Mouse (Mus musculus) embryonic facial prominence, embryonic 13.5 days (tissue): Measurements from ENCODE around the gene Hoxa7. TPM values are rescaled to one million over a fixed set of nuclear protein-coding genes. Genes with fewer than 3 reads are reported as not detected.
A peak's percentile ranks its signal among the peaks of the same experiment; 100 is the strongest.

ENCODE experiments used
- ATAC-seq: fragments of 200-750 bp; cut with Nextera tagmentation; 2 replicates; pipeline ENCODE4 v1.8.0; 2017; ENCODE audit warnings: low read depth; ENCODE audit not compliant: insufficient number of reproducible peaks, insufficient read depth, low FRiP score, low TSS enrichment
- H3K27ac ChIP-seq: fragments of 300-500 bp; sonication (generic); 2 replicates; pipeline ENCODE4 v1.5.1; 2015; ENCODE audit warnings: moderate library complexity, mild to moderate bottlenecking, inconsistent platforms
- H3K27me3 ChIP-seq: fragments of 300-500 bp; sonication (generic); 2 replicates; pipeline ENCODE4 v1.6.1; 2015; ENCODE audit warnings: mild to moderate bottlenecking, inconsistent platforms
- H3K36me3 ChIP-seq: fragments of 300-500 bp; sonication (generic); 2 replicates; pipeline ENCODE4 v1.6.1; 2015; ENCODE audit warnings: mild to moderate bottlenecking, inconsistent platforms
- H3K4me1 ChIP-seq: fragments of 300-500 bp; sonication (generic); 2 replicates; pipeline ENCODE4 v1.6.1; 2015; ENCODE audit warnings: inconsistent platforms
- H3K4me2 ChIP-seq: fragments of 300-500 bp; sonication (generic); 2 replicates; pipeline ENCODE4 v1.6.1; 2015; ENCODE audit warnings: moderate library complexity, mild to moderate bottlenecking, inconsistent platforms
- H3K4me3 ChIP-seq: fragments of 300-500 bp; sonication (generic); 2 replicates; pipeline ENCODE4 v1.5.1; 2015; ENCODE audit warnings: mild to moderate bottlenecking, inconsistent platforms
- H3K9ac ChIP-seq: fragments of 300-500 bp; sonication (generic); 2 replicates; pipeline ENCODE4 v1.6.1; 2015; ENCODE audit warnings: mild to moderate bottlenecking, inconsistent platforms
- H3K9me3 ChIP-seq: fragments of 300-500 bp; sonication (generic); 2 replicates; pipeline ENCODE4 v1.6.1; 2016; ENCODE audit warnings: inconsistent platforms
- WGBS: fragments of 180-500 bp; shearing (Covaris S2); methylation state at CpG from one replicate; pipeline ENCODE4 v1.1.7; 2015; ENCODE audit warnings: mixed read lengths; 5-methylcytosine and 5-hydroxymethylcytosine counted together
- polyA plus RNA-seq: library from polyadenylated mRNA; unstranded; fragments of >200 nt; fragmentation: Nextera tagmentation; extraction: Ambion mirVana; gene quantifications from 2 replicates; pipeline ENCODE4 v1.2.1, GENCODE M21; 2015

Hoxa7 gene
- polyA plus RNA-seq, 1 experiment from 2014 or later = not detected

GRCm38 (mm10) chr6:52190906-52191810 lies 30.5 kb downstream of the Hoxa7 start, which contains the start of gene Hoxa4:
TSS of gene Hoxa4 (minus strand) at chr6:52191753.
- Histone ChIP-seq H3K4me2 (peak within 1 kb of the TSS; percentile 76), H3K27ac (no peak within 1 kb of the TSS), H3K4me3 (peak within 1 kb of the TSS; percentile 47), H3K36me3 (no peaks in the 10 kb centered on the region), H3K27me3 (peaks cover 100% of the 10 kb centered on the region), H3K9me3 (no peaks in the 10 kb centered on the region), H3K9ac (no peak within 1 kb of the TSS), H3K4me1 (peaks cover 11% of the 10 kb centered on the region; the same call in 1 of the 2 replicates)
- ATAC-seq = no peak
- 2% methylated on average over 90 of the region's 102 CpGs for whole genome bisulfite sequencing

DNA sequence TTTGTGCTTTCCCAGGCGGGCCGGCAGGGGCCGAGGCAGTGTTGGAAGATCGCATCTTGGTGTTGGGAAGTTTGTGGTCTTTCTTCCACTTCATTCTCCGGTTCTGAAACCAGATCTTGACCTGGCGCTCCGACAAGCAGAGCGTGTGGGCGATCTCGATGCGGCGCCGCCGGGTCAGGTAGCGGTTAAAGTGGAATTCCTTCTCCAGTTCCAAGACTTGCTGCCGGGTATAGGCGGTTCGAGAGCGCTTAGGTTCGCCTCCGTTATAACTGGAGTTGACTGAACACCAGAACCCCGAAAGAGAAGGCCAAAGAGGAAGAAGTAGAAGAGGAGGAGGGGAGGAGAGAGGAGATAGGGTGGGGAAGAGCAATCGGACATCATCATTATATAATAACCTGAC lies 31.2 kb downstream of the Hoxa7 start:
- Histone ChIP-seq H3K4me3 (no peak overlapping the region), H3K4me1 (peaks cover 11% of the 10 kb centered on the region; the same call in 1 of the 2 replicates), H3K36me3 (no peaks in the 10 kb centered on the region), H3K4me2 (no peak overlapping the region), H3K27me3 (peaks cover 100% of the 10 kb centered on the region), H3K9ac (no peak overlapping the region), H3K9me3 (no peaks in the 10 kb centered on the region), H3K27ac (no peak overlapping the region)
- no peak for ATAC-seq
- WGBS = 2% methylated on average over 23 of the region's 23 CpGs

DNA sequence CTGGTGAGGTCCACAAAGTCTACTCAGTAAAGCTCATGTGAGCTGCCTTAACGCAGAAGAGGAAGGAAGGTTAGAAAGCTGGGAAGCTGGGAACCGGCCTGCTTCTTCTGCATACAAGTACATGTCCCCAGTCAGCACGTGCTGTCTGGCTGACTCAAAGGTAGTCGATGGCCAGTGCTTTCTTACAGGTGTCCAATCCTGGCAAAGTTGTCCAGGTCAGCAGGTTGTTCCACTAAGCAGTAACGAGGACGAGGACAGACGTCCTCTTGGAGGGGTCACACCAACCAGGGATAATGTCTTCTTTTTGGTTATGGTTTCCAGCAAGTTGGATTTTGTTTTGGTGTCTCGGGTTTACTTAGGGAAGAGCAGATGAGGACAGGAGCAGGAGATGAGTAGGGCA lies 31.7 kb downstream of the Hoxa7 start:
- peaks cover 100% of the 10 kb centered on the region for H3K27me3 ChIP-seq
- no peak overlapping the region for H3K27ac ChIP-seq
- H3K36me3 ChIP-seq = no peaks in the 10 kb centered on the region
- no peaks in the 10 kb centered on the region for H3K9me3 ChIP-seq
- no peak for ATAC-seq
- no peak overlapping the region for H3K4me2 ChIP-seq
- WGBS = 5% methylated on average over 8 of the region's 8 CpGs
- no peak overlapping the region for H3K4me3 ChIP-seq
- no peak overlapping the region for H3K9ac ChIP-seq
- H3K4me1 ChIP-seq = peaks cover 11% of the 10 kb centered on the region; the same call in 1 of the 2 replicates

GRCm38 (mm10) chr6:52189172-52189591 lies 32.5 kb downstream of the Hoxa7 start:
- peaks cover 100% of the 10 kb centered on the region for H3K27me3 ChIP-seq
- H3K4me3 ChIP-seq = no peak overlapping the region
- no peak overlapping the region for H3K4me2 ChIP-seq
- H3K4me1 ChIP-seq = peaks cover 11% of the 10 kb centered on the region; the same call in 1 of the 2 replicates
- H3K9me3 ChIP-seq = no peaks in the 10 kb centered on the region
- H3K9ac ChIP-seq = no peak overlapping the region
- WGBS = 8% methylated on average over 5 of the region's 5 CpGs
- no peak overlapping the region for H3K27ac ChIP-seq
- H3K36me3 ChIP-seq = no peaks in the 10 kb centered on the region
- ATAC-seq = no peak

GRCm38 (mm10) chr6:52186500-52186899 lies 35.2 kb downstream of the Hoxa7 start:
- Histone ChIP-seq H3K27me3 (peaks cover 100% of the 10 kb centered on the region), H3K4me2 (no peak overlapping the region), H3K4me3 (no peak overlapping the region), H3K27ac (no peak overlapping the region), H3K9me3 (no peaks in the 10 kb centered on the region), H3K36me3 (no peaks in the 10 kb centered on the region), H3K4me1 (peaks cover 6% of the 10 kb centered on the region; the same call in 1 of the 2 replicates), H3K9ac (no peak overlapping the region)
- no peak for ATAC-seq
- WGBS = 12% methylated on average over 1 of the region's 1 CpGs

DNA sequence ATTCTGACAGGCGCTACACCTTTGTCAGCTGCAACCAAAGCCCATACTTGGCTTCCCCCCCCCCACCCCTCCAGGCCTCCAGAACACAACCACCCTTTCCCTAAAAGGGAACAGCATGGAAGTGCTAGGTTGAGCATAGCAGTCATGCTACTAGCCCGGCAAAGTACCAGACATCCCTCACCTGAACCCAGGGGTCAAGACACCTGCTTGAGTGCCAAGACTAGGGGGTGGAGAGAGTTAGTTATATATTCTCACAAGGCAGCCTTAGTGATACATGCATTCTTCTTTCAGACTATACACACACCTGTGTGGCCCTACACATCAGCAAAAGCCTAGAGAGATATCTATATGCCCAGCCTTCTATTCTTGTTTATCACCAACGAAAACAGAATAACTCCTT lies 35.8 kb downstream of the Hoxa7 start:
- WGBS = 10% methylated on average over 3 of the region's 3 CpGs
- H3K4me1 ChIP-seq = no peaks in the 10 kb centered on the region; the same call in 1 of the 2 replicates
- no peak overlapping the region for H3K4me3 ChIP-seq
- no peak overlapping the region for H3K4me2 ChIP-seq
- no peak for ATAC-seq
- no peak overlapping the region for H3K9ac ChIP-seq
- H3K27me3 ChIP-seq = peaks cover 100% of the 10 kb centered on the region
- H3K36me3 ChIP-seq = no peaks in the 10 kb centered on the region
- H3K9me3 ChIP-seq = no peaks in the 10 kb centered on the region
- no peak overlapping the region for H3K27ac ChIP-seq

GRCm38 (mm10) chr6:52185222-52185621 lies 36.4 kb downstream of the Hoxa7 start:
- 1% methylated on average over 19 of the region's 19 CpGs for WGBS
- H3K4me1 ChIP-seq = no peaks in the 10 kb centered on the region
- H3K4me3 ChIP-seq = no peak overlapping the region
- no peaks in the 10 kb centered on the region for H3K9me3 ChIP-seq
- no peak for ATAC-seq
- H3K9ac ChIP-seq = no peak overlapping the region
- no peak overlapping the region for H3K27ac ChIP-seq
- peaks cover 100% of the 10 kb centered on the region for H3K27me3 ChIP-seq
- no peaks in the 10 kb centered on the region for H3K36me3 ChIP-seq
- H3K4me2 ChIP-seq = no peak overlapping the region

GRCm38 (mm10) chr6:52184668-52185067 lies 37.0 kb downstream of the Hoxa7 start:
- no peak overlapping the region for H3K9ac ChIP-seq
- ATAC-seq = no peak
- H3K4me3 ChIP-seq = no peak overlapping the region
- no peaks in the 10 kb centered on the region for H3K4me1 ChIP-seq
- no peak overlapping the region for H3K4me2 ChIP-seq
- H3K27me3 ChIP-seq = peaks cover 100% of the 10 kb centered on the region
- H3K36me3 ChIP-seq = no peaks in the 10 kb centered on the region
- no peaks in the 10 kb centered on the region for H3K9me3 ChIP-seq
- H3K27ac ChIP-seq = no peak overlapping the region
- 3% methylated on average over 6 of the region's 6 CpGs for WGBS

DNA sequence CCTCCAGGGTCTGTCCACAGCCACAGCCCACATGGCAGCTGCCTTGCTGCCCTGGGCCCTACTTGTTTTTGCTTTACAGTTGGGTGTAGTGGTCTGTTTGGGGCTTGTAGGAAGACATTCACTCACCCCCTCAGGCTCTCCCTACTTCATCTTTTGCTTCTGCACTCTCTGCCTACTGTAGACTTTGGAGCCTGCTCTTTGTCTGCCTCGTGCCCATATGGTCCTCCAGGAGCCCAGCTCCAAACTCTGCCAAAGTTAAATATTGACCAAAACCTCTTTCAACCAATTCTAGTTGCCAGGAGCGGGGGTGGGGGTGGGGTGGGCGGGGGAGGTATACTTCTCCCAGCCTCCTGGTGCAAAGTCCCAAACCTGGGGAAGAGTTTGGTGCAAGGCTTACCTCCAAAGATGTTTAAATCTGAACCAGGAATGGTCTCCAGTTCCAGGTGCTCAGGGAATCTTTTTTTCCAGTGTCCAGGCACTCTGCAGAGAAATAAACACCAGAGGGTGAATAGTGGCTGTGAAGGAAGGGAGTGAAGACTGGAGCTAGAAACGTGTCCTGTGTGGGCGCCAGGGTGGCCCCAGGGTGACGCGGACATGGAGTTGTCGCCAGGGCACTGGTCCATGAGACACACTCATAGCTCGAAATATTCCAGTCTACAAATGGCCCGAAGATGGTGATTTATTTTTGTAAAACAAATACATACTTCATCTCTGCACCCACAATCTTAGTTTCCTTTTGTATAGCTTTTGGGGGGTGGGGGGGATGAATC lies 38.2 kb downstream of the Hoxa7 start:
- ATAC-seq = no peak
- H3K27me3 ChIP-seq = peaks cover 100% of the 10 kb centered on the region
- 10% methylated on average over 10 of the region's 10 CpGs for WGBS
- no peak overlapping the region for H3K27ac ChIP-seq
- no peaks in the 10 kb centered on the region for H3K9me3 ChIP-seq
- H3K9ac ChIP-seq = no peak overlapping the region
- H3K4me2 ChIP-seq = no peak overlapping the region
- H3K36me3 ChIP-seq = no peaks in the 10 kb centered on the region
- no peaks in the 10 kb centered on the region for H3K4me1 ChIP-seq
- no peak overlapping the region for H3K4me3 ChIP-seq

DNA sequence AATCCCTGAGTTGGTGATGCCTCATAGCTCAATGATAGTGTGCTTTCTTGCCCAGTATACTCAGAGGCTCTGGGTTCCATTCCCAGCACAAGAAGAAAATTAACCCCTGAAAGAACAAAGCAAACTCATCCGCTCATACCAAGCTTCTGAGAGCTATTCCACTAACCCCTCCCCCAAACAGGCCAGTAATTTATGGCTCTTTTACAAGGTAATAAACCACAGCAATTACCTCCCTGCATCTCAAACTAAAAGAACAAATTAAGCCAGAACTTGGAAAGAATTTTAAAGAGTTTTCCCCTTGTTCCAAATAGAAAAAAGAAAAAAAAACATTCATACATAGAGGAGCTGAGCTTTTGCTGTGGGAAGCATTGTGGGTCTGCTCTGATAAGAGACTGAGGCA lies 38.9 kb downstream of the Hoxa7 start:
- no peak for ATAC-seq
- Histone ChIP-seq H3K9me3 (no peaks in the 10 kb centered on the region), H3K27ac (no peak overlapping the region), H3K4me2 (no peak overlapping the region), H3K27me3 (peaks cover 100% of the 10 kb centered on the region), H3K4me3 (no peak overlapping the region), H3K36me3 (no peaks in the 10 kb centered on the region), H3K9ac (no peak overlapping the region), H3K4me1 (no peaks in the 10 kb centered on the region)
- 5% methylated on average over 1 of the region's 1 CpGs for WGBS

DNA sequence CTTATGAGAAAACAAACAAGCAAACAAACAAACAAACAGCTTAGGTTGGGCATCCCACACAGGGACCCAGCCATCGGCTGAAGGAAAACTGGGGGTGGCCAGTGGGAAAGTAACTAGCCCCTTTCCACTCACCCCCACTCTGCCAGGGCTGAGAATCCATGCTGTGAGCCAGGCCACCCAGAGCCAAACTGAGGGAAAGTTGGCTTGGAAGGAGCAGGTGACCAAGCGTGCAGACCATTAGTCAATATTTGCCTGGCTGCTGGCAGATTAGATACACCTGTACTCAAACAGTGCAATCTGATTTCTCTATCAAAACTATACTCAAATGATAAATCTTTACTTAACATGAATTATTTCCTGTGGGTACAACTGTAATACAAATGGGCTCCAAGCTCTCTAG lies 39.6 kb downstream of the Hoxa7 start:
- H3K4me1 ChIP-seq = no peaks in the 10 kb centered on the region
- WGBS = 17% methylated on average over 2 of the region's 2 CpGs
- H3K9me3 ChIP-seq = no peaks in the 10 kb centered on the region
- H3K9ac ChIP-seq = no peak overlapping the region
- no peak overlapping the region for H3K4me2 ChIP-seq
- no peak overlapping the region for H3K4me3 ChIP-seq
- peaks cover 100% of the 10 kb centered on the region for H3K27me3 ChIP-seq
- H3K36me3 ChIP-seq = no peaks in the 10 kb centered on the region
- no peak overlapping the region for H3K27ac ChIP-seq
- ATAC-seq = no peak
